Mouse (Mus musculus) kidney, embryonic 14.5 days (tissue): ENCODE results near the gene 1700069L16Rik. TPM values are rescaled to one million over a fixed set of nuclear protein-coding genes. Genes with fewer than 3 reads are reported as not detected.

ENCODE experiments used
- ATAC-seq: fragments of 200-750 bp; cut with Nextera tagmentation; 2 replicates; pipeline ENCODE4 v1.8.0; 2017; ENCODE audit warnings: moderate number of reproducible peaks, mild to moderate bottlenecking, moderate TSS enrichment, moderate library complexity; ENCODE audit not compliant: low FRiP score, low TSS enrichment
- H3K27ac ChIP-seq: fragments of 300-500 bp; sonication (generic); 2 replicates; pipeline ENCODE4 v1.5.1; 2014; ENCODE audit warnings: low read depth, mild to moderate bottlenecking, low read length, moderate library complexity, mixed read lengths
- H3K27me3 ChIP-seq: fragments of 300-500 bp; sonication (generic); 2 replicates; pipeline ENCODE4 v1.6.1; 2014; ENCODE audit warnings: mild to moderate bottlenecking, low read length; ENCODE audit not compliant: control insufficient read depth, insufficient read depth
- H3K36me3 ChIP-seq: fragments of 300-500 bp; sonication (generic); 2 replicates; pipeline ENCODE4 v1.6.1; 2014; ENCODE audit warnings: low read length, mixed read lengths; ENCODE audit not compliant: control insufficient read depth, insufficient read depth
- H3K4me1 ChIP-seq: fragments of 300-500 bp; sonication (generic); 2 replicates; pipeline ENCODE4 v1.6.1; 2014; ENCODE audit warnings: low read length, mixed read lengths; ENCODE audit not compliant: control insufficient read depth, insufficient read depth
- H3K4me2 ChIP-seq: fragments of 300-500 bp; sonication (generic); replicated peaks from 2 replicates; pipeline ENCODE4 v1.6.1; 2014; ENCODE audit warnings: low read depth, mild to moderate bottlenecking, low read length
- H3K4me3 ChIP-seq: fragments of 300-500 bp; sonication (generic); 2 replicates; pipeline ENCODE4 v1.5.1; 2014; ENCODE audit warnings: mild to moderate bottlenecking, low read length
- H3K9ac ChIP-seq: fragments of 300-500 bp; sonication (generic); 2 replicates; pipeline ENCODE4 v1.6.1; 2014; ENCODE audit warnings: low read depth, mild to moderate bottlenecking, low read length, moderate library complexity
- H3K9me3 ChIP-seq: fragments of 300-500 bp; sonication (generic); 2 replicates; pipeline ENCODE4 v1.6.1; 2016; ENCODE audit warnings: low read length; ENCODE audit not compliant: control insufficient read depth
- WGBS: fragments of 180-500 bp; shearing (Covaris S2); extraction: QIAGEN DNeasy Blood & Tissue Kit; methylation state at CpG from one replicate; pipeline ENCODE4 v1.1.7; 2014; 5-methylcytosine and 5-hydroxymethylcytosine counted together
- polyA plus RNA-seq: library from polyadenylated mRNA; unstranded; fragments of >200 nt; fragmentation: Nextera tagmentation; extraction: Ambion mirVana; gene quantifications from 2 replicates; pipeline ENCODE4 v1.2.1, GENCODE M21; 2014

The 1700069L16Rik gene
- polyA plus RNA-seq, 1 experiment from 2014 or later: not detected

- WGBS: 71% methylated on average over 19 of the region's 19 CpGs
- H3K4me1 ChIP-seq: no peaks in the 10 kb centered on the region
- H3K9me3 ChIP-seq: no peaks in the 10 kb centered on the region
- no peaks in the 10 kb centered on the region for H3K36me3 ChIP-seq
- H3K27me3 ChIP-seq: no peaks in the 10 kb centered on the region
- ATAC-seq: no peak
- no peak overlapping the region for H3K4me2 ChIP-seq
- no peak overlapping the region for H3K27ac ChIP-seq
- no peak overlapping the region for H3K4me3 ChIP-seq
- no peak overlapping the region for H3K9ac ChIP-seq
Measured at GRCm38 (mm10) chr5:113700388-113701023, 24.1 kb downstream of the 1700069L16Rik start.

GRCm38 (mm10) chr5:113694415-113694814 lies 30.2 kb downstream of the 1700069L16Rik start:
- Histone ChIP-seq H3K9ac (no peak overlapping the region), H3K27ac (no peak overlapping the region), H3K4me1 (no peaks in the 10 kb centered on the region), H3K4me2 (no peak overlapping the region), H3K27me3 (no peaks in the 10 kb centered on the region), H3K4me3 (no peak overlapping the region), H3K36me3 (no peaks in the 10 kb centered on the region), H3K9me3 (no peaks in the 10 kb centered on the region)
- 20% methylated on average over 5 of the region's 5 CpGs for WGBS
- no peak for ATAC-seq

GRCm38 (mm10) chr5:113694000-113694399 lies 30.6 kb downstream of the 1700069L16Rik start:
- Histone ChIP-seq H3K36me3 (no peaks in the 10 kb centered on the region), H3K4me3 (no peak overlapping the region), H3K27me3 (no peaks in the 10 kb centered on the region), H3K4me2 (no peak overlapping the region), H3K9ac (no peak overlapping the region), H3K27ac (no peak overlapping the region), H3K4me1 (no peaks in the 10 kb centered on the region), H3K9me3 (no peaks in the 10 kb centered on the region)
- WGBS: 39% methylated on average over 4 of the region's 4 CpGs
- ATAC-seq: no peak

DNA sequence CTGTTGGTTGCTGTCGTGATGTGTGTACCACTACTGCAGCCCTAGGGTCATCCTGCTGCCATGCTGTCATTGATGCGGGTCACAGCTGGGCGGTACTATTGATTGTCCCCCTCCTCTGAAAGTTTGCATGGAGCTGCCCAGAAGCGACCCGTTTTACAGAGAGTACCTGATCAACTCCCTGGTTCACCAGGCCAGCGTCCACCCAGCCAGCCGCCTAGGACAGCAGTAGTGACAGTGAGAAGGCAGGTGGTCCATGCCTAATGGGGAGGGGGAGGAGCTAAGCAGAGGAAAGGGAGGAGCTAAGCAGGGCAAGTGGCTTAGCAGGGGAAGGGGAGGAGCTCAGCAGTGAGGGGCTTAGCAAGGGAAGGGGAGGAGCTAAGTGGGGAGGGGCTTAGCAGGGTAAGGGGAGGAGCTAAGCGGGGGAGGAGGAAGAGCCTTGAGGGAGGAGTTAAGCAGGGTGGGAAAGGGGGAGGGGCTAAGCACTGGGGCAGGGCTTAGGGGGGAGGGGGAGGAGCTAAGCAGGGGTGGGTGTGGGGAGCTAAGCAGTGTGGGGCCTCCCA lies 31.3 kb downstream of the 1700069L16Rik start:
- no peaks in the 10 kb centered on the region for H3K36me3 ChIP-seq
- no peaks in the 10 kb centered on the region for H3K27me3 ChIP-seq
- ATAC-seq: no peak
- no peak overlapping the region for H3K9ac ChIP-seq
- H3K27ac ChIP-seq: no peak overlapping the region
- no peak overlapping the region for H3K4me2 ChIP-seq
- H3K4me3 ChIP-seq: no peak overlapping the region
- 89% methylated on average over 8 of the region's 8 CpGs for WGBS
- no peaks in the 10 kb centered on the region for H3K9me3 ChIP-seq
- no peaks in the 10 kb centered on the region for H3K4me1 ChIP-seq

DNA sequence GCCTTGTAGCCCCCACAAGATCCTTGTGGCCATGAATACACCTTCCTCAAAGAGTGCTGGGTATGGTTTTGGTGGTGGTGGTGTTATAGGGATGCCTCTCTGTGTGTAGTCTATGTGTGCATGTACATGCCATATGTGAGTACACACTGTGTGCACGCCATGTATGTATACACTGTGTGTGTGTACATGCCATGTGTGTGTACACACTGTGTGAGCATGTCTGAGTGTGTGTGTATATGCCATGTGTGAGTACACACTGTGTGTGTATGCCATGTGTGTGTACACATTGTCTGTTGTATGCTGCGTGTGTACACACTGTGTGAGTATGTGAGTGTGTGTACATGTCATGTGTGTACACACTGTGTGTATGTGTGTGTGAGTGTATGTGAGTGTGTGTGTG lies 33.7 kb downstream of the 1700069L16Rik start:
- WGBS: 87% methylated on average over 2 of the region's 2 CpGs
- no peaks in the 10 kb centered on the region for H3K27me3 ChIP-seq
- H3K4me3 ChIP-seq: no peak overlapping the region
- H3K4me1 ChIP-seq: no peaks in the 10 kb centered on the region
- no peak for ATAC-seq
- no peak overlapping the region for H3K27ac ChIP-seq
- no peaks in the 10 kb centered on the region for H3K36me3 ChIP-seq
- no peak overlapping the region for H3K9ac ChIP-seq
- H3K4me2 ChIP-seq: no peak overlapping the region
- no peaks in the 10 kb centered on the region for H3K9me3 ChIP-seq

- Histone ChIP-seq H3K4me3 (no peak overlapping the region), H3K4me2 (no peak overlapping the region), H3K9me3 (no peaks in the 10 kb centered on the region), H3K27ac (no peak overlapping the region), H3K27me3 (no peaks in the 10 kb centered on the region), H3K9ac (no peak overlapping the region), H3K36me3 (no peaks in the 10 kb centered on the region), H3K4me1 (no peaks in the 10 kb centered on the region)
- 76% methylated on average over 15 of the region's 15 CpGs for WGBS
- ATAC-seq: no peak
Measured at GRCm38 (mm10) chr5:113690069-113690548, 34.5 kb downstream of the 1700069L16Rik start.

- H3K9me3 ChIP-seq: no peaks in the 10 kb centered on the region
- WGBS: 83% methylated on average over 5 of the region's 5 CpGs
- no peak overlapping the region for H3K27ac ChIP-seq
- H3K27me3 ChIP-seq: no peaks in the 10 kb centered on the region
- no peak overlapping the region for H3K4me3 ChIP-seq
- H3K9ac ChIP-seq: no peak overlapping the region
- H3K4me2 ChIP-seq: no peak overlapping the region
- ATAC-seq: no peak
- no peaks in the 10 kb centered on the region for H3K4me1 ChIP-seq
- H3K36me3 ChIP-seq: no peaks in the 10 kb centered on the region
Measured at GRCm38 (mm10) chr5:113687514-113687913, 37.1 kb downstream of the 1700069L16Rik start.

GRCm38 (mm10) chr5:113685471-113685870 lies 39.1 kb downstream of the 1700069L16Rik start:
- Histone ChIP-seq H3K27ac (no peak overlapping the region), H3K4me1 (no peaks in the 10 kb centered on the region), H3K36me3 (no peaks in the 10 kb centered on the region)

DNA sequence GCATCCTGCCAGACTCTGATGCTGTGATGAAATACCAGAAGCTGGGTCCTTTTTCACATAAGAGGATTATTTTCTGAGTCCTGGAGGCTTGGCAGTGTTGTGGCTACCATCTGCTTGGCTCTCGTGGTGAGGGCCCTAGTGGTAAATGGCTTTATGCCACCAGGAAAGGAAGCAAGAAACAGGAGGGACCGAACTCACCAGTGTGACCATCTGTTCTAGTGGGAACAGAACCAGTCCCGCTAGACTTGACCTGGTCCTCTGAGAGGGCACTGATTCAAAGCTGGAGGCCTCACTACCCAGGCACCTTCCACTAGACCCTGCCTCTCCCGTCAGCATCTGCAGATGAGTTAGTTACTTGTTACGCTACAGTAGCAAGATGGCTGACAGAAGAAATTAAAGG lies 41.3 kb downstream of the 1700069L16Rik start:
- H3K9me3 ChIP-seq: no peaks in the 10 kb centered on the region
- H3K36me3 ChIP-seq: no peaks in the 10 kb centered on the region
- no peak for ATAC-seq
- H3K4me3 ChIP-seq: no peak overlapping the region
- H3K4me1 ChIP-seq: no peaks in the 10 kb centered on the region
- H3K27me3 ChIP-seq: no peaks in the 10 kb centered on the region
- H3K4me2 ChIP-seq: no peak overlapping the region
- 65% methylated on average over 5 of the region's 5 CpGs for WGBS
- H3K27ac ChIP-seq: no peak overlapping the region
- H3K9ac ChIP-seq: no peak overlapping the region

More at GRCm38 (mm10) chr5:113685471-113685870, 39.1 kb downstream of the 1700069L16Rik start:
- H3K4me3 ChIP-seq: no peak overlapping the region
- H3K27me3 ChIP-seq: no peaks in the 10 kb centered on the region
- H3K9me3 ChIP-seq: no peaks in the 10 kb centered on the region
- H3K9ac ChIP-seq: no peak overlapping the region
- H3K4me2 ChIP-seq: no peak overlapping the region
- 68% methylated on average over 5 of the region's 5 CpGs for WGBS
- no peak for ATAC-seq
